Mouse (Mus musculus) E14TG2a.4 (cell line): ENCODE results near the gene Smad3.

Experiments used
- CTCF ChIP-seq: conservative IDR thresholded peaks from 2 replicates; pipeline ENCODE4 v1.5.1; 2014; ENCODE audit warnings: low read length
- NANOG ChIP-seq: IDR thresholded peaks from 2 replicates; pipeline ENCODE4 v1.6.1; 2014; ENCODE audit warnings: borderline replicate concordance, low read length, mixed read lengths
- POU5F1 ChIP-seq: IDR thresholded peaks from 2 replicates; pipeline ENCODE4 v1.6.1; 2014; ENCODE audit warnings: low read length, borderline replicate concordance

- TF ChIP-seq NANOG (no peak), CTCF (no peak), POU5F1 (no peak)
These were observed 67.3 kb downstream of the Smad3 start for GRCm38 (mm10) chr9:63690511-63690910.
